Mouse (Mus musculus): Measurements from ENCODE around the gene Il6st.
A peak's percentile ranks its signal among the peaks of the same experiment; 100 is the strongest.

Gene Il6st

DNA sequence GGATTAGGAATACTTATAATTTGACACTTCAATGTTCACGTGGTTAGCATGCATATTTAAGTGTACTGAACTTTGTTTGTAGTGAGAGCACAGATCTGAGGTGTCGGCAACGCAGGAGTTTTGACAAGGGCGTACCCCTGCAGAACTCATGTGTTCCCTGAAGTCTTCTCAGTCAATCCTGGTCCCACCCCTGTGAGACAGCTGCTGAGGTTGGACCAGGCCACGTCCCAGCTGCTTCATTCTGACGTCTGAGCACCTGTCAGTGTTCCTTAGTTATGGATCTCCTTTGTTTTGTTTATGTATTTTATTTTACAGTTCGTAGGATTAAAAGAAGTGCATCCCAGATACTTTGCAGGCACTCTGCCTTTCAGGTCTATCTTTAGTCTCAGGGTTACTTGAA is 19.1 kb downstream of the Il6st start:
- DNase-seq (ENCODE audit: low spot score), result no peak

DNA sequence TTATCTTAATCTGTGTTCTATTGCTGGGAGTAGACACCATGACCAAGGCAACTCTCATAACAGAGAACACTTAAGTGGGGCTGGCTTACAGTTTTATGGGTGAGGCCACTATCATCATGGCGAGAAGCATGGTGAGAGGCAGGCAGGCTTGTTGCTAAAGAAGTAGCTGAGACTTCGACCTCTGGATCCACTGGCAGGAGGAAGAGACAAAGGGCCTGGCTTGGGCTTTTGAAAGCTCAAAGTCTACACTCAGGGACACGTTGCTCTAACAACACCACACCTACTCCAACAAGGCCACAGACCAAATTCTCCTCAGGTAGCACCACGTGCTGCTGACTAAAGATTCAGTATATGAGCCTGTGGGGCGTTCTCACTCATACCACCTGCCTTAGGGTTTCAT is 22.4 kb downstream of the Il6st start:
- no peak for DNase-seq (ENCODE audit: low spot score)

- no peak for DNase-seq (ENCODE audit: low spot score)
These were observed 22.8 kb downstream of the Il6st start for GRCm38 (mm10) chr13:112486676-112487075.

DNA sequence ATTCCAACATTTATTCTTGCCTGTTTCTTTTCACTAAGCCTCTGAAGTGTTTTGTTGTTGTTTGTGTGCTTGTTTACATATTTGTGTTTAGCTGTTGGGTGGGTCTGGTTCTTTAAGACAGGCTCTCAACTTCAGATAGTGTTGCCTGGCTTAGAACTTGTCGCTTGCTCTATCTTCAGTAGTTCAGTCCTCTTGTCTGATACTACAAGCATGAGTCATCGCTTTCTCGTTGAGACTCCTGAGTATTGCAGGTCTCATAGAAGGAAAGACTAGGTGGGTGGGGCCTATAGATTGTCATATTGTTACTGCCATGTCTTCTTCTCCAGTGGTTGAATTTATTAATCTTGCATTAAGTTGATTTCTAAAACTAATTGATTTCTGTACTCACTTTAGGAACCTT is 26.2 kb downstream of the Il6st start:
- DNase-seq (ENCODE audit: low spot score), result no peak

- DNase-seq (ENCODE audit: low spot score), result no peak
These were observed 27.9 kb downstream of the Il6st start for GRCm38 (mm10) chr13:112491636-112492284.

DNA sequence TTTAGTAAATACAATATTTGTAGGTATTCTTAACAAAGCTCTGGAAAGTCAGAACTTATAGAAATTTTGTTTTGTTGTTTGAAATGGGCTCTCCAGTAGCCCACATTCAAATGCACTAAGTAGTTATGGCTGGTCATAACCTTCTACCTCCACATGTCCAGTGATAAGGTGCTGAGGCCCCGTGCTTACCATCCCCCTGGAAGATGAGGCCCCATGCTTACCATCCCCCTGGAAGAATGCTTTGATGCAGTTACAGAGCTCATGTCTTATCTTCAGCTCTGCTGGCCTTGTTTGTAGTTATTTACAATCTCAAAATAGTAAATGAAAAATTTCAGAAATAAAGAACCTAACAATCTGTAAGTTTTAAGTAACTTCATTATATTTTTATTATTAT is 28.4 kb downstream of the Il6st start:
- no peak for DNase-seq (ENCODE audit: low spot score)

- no peak for DNase-seq (ENCODE audit: low spot score)
These were observed 30.7 kb downstream of the Il6st start for GRCm38 (mm10) chr13:112494590-112494989.

- no peak for DNase-seq (ENCODE audit: low spot score)
These were observed 36.2 kb downstream of the Il6st start for GRCm38 (mm10) chr13:112500027-112500426.

GRCm38 (mm10) chr13:112500466-112500865 is 36.6 kb downstream of the Il6st start:
- no peak for DNase-seq (ENCODE audit: low spot score)

DNA sequence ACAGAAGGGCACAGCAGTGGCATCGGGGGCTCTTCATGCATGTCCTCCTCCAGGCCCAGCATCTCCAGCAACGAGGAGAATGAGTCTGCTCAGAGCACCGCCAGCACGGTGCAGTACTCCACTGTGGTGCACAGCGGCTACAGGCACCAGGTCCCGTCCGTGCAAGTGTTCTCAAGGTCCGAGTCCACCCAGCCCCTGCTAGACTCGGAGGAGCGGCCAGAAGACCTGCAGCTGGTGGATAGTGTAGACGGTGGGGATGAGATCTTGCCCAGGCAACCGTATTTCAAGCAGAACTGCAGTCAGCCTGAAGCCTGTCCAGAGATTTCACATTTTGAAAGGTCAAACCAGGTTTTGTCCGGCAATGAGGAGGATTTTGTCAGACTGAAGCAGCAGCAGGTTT is 40.0 kb downstream of the Il6st start:
- DNase-seq (ENCODE audit: low spot score), result no peak

DNA sequence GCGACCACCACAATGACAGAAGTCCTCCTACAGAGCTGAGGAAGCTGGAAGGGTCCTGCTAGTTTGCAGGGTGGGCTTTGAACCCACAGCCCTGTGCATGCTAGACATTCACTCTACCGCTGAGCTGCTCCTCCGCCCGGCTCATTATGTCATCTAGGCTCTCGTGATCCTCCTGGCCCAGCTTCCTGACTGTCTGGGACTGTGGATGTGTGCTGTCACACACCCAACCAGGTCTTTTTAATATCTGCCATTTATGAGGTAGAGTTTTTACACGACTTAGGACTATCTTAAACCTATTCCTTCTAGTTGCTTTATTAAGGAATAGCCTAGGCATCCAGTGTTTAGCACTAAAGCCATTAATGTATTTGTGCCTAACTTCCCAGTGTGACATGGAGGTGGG is 41.6 kb downstream of the Il6st start:
- DNase-seq (ENCODE audit: low spot score), result no peak

- no peak for DNase-seq (ENCODE audit: low spot score)
These were observed 42.9 kb downstream of the Il6st start for GRCm38 (mm10) chr13:112506766-112507165.

DNA sequence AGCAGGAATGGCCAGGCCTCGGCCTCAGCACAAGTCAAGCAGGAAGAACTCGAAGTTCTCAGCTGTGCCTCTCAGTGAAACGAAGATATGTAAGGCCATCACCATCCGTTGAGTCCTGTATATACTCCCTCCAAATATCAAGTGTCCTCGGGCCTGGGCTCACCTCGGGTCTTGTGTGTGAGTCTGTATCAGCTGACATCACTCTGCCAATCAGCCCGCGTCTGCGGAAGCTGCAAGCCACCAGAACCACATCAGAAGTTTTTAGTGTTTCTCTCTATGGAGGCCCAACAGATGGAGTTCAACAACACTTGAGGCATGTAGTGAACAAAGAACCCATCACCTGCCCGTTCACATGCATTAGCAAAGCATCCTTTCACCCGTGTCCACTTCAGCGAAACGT is 43.8 kb downstream of the Il6st start:
- DNase-seq (ENCODE audit: low spot score), result no peak

DNA sequence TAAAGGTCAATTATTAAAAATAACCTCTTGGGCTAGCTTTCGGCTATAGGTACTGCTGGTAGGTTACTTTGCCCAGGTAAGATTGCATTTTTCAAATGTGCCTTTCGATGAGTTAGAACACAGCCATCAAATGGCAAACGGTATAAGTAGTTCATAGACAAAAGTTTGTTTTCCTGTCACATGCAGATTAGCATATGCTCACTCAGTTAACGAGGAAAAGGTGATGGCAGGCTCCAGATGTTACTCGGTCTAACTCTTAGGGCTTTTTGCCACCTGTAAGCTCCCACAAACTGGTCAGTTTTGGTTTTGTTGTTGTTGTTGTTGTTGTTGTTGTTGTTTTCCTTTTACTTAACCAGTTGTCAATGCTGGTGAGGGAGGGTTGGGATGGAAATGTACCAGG is 44.6 kb downstream of the Il6st start:
- DNase-seq (ENCODE audit: low spot score), result no peak

- peak; percentile 60 for DNase-seq (ENCODE audit: low spot score)
These were observed 45.6 kb downstream of the Il6st start for GRCm38 (mm10) chr13:112509465-112509864.

DNA sequence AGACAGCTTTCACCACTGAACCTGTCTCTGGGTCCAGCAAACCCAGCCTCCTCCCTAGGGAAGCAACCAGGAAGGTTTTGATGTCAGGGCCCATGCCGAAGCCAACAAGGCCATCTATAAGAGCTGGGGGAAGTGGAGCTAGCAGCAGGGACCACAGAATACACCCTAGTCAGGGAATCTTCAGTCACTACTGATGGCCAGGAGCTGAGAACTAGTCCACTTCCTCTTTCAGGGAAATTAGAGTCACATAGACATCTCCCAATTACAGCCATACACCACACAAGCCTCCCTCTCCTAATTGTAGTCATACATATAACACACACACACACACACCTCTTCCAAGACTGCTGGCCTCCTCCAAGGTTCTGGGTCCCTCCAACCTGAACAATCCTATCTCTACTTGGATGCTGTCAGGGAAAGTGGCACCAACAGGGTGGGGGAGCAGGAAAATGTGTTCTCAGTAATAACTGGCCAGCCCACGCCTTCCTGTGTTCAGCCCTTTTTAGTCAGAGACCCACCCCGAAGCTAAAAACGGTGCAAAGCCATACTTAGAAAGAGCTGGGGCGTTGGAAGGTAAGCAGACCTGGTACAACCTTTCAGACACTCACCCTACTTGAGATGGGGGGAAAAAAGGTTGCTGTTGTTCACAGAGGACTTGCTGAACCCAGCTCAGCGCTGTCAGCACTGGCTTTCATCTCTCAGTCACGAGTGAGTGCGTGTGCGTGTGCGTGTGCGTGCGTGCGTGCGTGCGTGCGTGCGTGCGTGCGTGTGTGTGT is 46.8 kb downstream of the Il6st start:
- no peak for DNase-seq (ENCODE audit: low spot score)

- DNase-seq (ENCODE audit: low spot score), result peak; percentile 49
These were observed 47.4 kb downstream of the Il6st start for GRCm38 (mm10) chr13:112511261-112511660.

DNA sequence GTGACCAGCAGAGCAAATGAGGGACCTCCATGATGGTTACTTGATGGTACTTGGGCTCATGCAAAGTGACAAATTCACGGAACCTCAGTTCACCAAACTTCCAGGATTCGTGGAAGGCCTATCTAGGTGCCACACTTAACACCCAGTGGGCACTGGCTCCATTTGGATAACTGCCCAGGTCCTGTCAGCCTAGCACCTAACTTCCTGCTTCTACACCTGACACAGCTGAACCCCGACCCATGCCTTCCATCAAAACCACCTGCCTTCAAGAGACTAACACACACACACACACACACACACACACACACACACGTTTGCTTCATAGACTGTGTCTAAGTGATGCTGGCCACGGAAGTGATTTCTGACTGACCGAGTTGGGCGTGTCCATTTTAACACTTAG is 47.9 kb downstream of the Il6st start:
- DNase-seq (ENCODE audit: low spot score), result no peak

- no peak for DNase-seq (ENCODE audit: low spot score)
These were observed 49.0 kb downstream of the Il6st start for GRCm38 (mm10) chr13:112512824-112513223.

DNA sequence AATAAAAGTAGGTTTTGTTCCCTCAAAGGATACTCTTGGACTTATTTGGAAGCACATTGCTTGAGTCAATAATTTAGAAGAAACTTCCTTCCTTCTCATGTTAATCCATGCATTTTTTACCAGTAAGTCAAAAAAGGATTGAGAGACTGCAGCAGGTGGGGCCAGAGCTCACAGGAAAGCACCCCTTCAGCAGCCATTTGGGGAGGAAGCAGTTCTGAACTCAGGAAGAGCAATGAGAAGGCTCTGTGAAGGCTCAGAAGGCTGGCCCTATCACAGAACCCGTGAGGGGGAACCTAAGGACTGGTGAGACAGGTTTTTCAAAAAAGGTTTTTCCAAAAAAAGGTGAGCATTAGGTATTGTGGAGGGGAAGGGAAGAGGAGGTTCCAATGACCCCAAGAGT is 50.7 kb downstream of the Il6st start:
- no peak for DNase-seq (ENCODE audit: low spot score)

DNA sequence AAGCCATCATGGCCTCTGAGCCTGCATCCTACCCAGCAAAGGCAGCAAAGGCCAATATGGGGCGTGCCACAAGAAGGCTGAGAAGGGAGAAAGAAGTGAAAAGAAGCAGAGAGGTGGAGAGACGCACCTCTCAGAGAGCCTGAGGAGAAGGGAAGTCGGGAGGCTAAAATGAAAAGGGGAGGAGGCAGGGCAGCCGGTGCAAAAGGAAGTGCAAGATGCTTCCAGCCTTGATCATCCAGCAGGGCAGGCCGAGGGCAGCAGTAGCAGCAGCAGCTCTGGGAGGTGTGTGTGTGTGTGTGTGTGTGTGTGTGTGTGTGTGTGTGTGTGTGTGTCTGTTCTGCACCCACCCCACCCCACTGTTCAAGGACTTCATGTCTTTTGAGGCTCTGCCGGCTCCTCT is 58.4 kb downstream of the Il6st start:
- no peak for DNase-seq (ENCODE audit: low spot score)

DNA sequence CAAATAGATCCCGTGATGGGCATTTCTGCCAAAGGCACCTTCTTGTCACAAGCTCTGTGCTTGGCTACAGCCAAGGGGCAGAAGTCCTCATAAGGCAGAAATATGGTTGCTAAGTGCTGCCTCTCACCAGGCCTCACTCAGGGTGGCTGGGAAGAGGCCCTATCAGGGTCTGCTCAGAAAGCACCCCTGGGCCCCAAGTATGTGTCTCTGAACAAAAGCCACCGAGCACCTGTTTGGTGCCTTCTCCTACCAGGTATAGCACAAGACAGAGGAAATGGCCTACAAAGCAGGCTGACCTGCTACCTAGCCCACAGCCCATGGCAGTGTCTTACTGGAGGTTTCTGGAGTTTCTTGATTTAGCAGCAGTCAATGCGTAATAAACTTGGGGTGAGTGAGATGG is 59.0 kb downstream of the Il6st start:
- no peak for DNase-seq (ENCODE audit: low spot score)

- no peak for DNase-seq (ENCODE audit: low spot score)
These were observed 59.6 kb downstream of the Il6st start for GRCm38 (mm10) chr13:112523346-112523970.

Measured in urinary bladder, postnatal 14 days (tissue).